Mouse (Mus musculus): ENCODE data around the gene Hbb-bh1. TPM values are rescaled to one million over a fixed set of nuclear protein-coding genes. Genes with fewer than 3 reads are reported as not detected.
"Not testable (repeated sequence)": the region's sequence is repeated elsewhere in the genome, so short reads cannot be mapped to it uniquely, and the experiment has no call there.

The Hbb-bh1 gene
- polyA plus RNA-seq, 1 experiment from 2014 or later: 2.2 TPM

GRCm38 (mm10) chr7:103815085-103815484 is 27.9 kb downstream of the Hbb-bh1 start:
- not testable (repeated sequence) for H3K4me2 ChIP-seq (ENCODE audit: low read depth, low read length); H3K9me3 ChIP-seq (ENCODE audit: control insufficient read depth, low read length); H3K9ac ChIP-seq (ENCODE audit: low read length); H3K4me3 ChIP-seq (ENCODE audit: low read length); H3K4me1 ChIP-seq (replicated peaks; ENCODE audit: control insufficient read depth, insufficient read depth, low read length); H3K36me3 ChIP-seq (ENCODE audit: control insufficient read depth, insufficient read depth, low read length); H3K27ac ChIP-seq (ENCODE audit: low read length); ATAC-seq (ENCODE audit: low read depth); H3K27me3 ChIP-seq (ENCODE audit: control insufficient read depth, insufficient read depth, low read depth, low read length)
- WGBS: no CpG with 5 or more reads among the region's 2 CpGs

- no peak within 1 kb of the TSS for H3K4me2 ChIP-seq (ENCODE audit: low read depth, low read length)
- H3K9ac ChIP-seq (ENCODE audit: low read length): no peak within 1 kb of the TSS
- no peaks in the 10 kb centered on the region for H3K4me1 ChIP-seq (replicated peaks; ENCODE audit: control insufficient read depth, insufficient read depth, low read length)
- 82% methylated on average over 3 of the region's 3 CpGs for WGBS
- no peaks in the 10 kb centered on the region for H3K9me3 ChIP-seq (ENCODE audit: control insufficient read depth, low read length)
- H3K4me3 ChIP-seq (ENCODE audit: low read length): no peak within 1 kb of the TSS
- no peaks in the 10 kb centered on the region for H3K27me3 ChIP-seq (ENCODE audit: control insufficient read depth, insufficient read depth, low read depth, low read length)
- H3K27ac ChIP-seq (ENCODE audit: low read length): no peak within 1 kb of the TSS
- H3K36me3 ChIP-seq (ENCODE audit: control insufficient read depth, insufficient read depth, low read length): no peaks in the 10 kb centered on the region
- ATAC-seq (ENCODE audit: low read depth): no peak
These were observed 29.2 kb downstream of the Hbb-bh1 start, which contains the start of gene Hbb-bt for GRCm38 (mm10) chr7:103813766-103814165. TSS of gene Hbb-bt (minus strand) at chr7:103813996.

DNA sequence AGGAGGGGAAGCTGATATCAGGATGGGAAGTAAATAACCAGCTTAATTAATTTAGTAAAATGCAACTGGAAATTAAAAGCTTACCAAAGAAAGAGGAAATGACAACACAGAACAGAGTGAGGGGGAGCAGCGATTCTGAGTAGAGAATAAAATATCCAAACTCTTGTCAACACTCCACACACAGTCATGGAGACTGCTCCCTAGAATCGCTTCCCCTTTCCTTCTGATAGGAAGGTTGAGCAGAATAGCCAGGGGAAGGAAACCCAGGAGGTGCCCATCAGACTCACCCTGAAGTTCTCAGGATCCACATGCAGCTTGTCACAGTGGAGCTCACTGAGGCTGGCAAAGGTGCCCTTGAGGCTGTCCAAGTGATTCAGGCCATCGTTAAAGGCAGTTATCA is 29.8 kb downstream of the Hbb-bh1 start:
- H3K27ac ChIP-seq (ENCODE audit: low read length); H3K27me3 ChIP-seq (ENCODE audit: control insufficient read depth, insufficient read depth, low read depth, low read length); H3K36me3 ChIP-seq (ENCODE audit: control insufficient read depth, insufficient read depth, low read length); ATAC-seq (ENCODE audit: low read depth); H3K4me1 ChIP-seq (replicated peaks; ENCODE audit: control insufficient read depth, insufficient read depth, low read length); H3K9me3 ChIP-seq (ENCODE audit: control insufficient read depth, low read length); H3K4me2 ChIP-seq (ENCODE audit: low read depth, low read length); H3K4me3 ChIP-seq (ENCODE audit: low read length); H3K9ac ChIP-seq (ENCODE audit: low read length): not testable (repeated sequence)
- no CpG with 5 or more reads among the region's 3 CpGs for WGBS

DNA sequence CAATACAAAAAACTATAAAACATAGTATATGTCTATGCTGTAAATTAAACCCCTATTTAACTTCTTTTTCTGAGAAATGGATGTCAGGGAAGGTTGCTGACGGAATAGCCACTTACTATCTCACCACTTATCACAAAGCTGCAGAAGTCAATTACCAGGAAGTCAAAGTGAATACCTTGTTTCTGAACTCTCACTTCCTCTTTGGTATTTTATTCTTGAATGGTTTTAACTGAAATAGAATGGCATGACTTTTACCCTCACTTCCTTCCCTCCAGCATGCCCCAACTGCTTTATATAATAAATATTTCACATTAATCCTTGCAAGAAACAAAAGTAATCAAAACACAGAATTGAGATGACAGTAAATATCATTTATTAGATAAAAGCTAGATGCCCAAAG is 30.8 kb downstream of the Hbb-bh1 start:
- H3K36me3 ChIP-seq (ENCODE audit: control insufficient read depth, insufficient read depth, low read length): no peaks in the 10 kb centered on the region
- no peak for ATAC-seq (ENCODE audit: low read depth)
- H3K4me2 ChIP-seq (ENCODE audit: low read depth, low read length): no peak overlapping the region
- H3K4me1 ChIP-seq (replicated peaks; ENCODE audit: control insufficient read depth, insufficient read depth, low read length): no peaks in the 10 kb centered on the region
- no peak overlapping the region for H3K27ac ChIP-seq (ENCODE audit: low read length)
- no peaks in the 10 kb centered on the region for H3K9me3 ChIP-seq (ENCODE audit: control insufficient read depth, low read length)
- H3K4me3 ChIP-seq (ENCODE audit: low read length): no peak overlapping the region
- WGBS: 50% methylated on average over 1 of the region's 1 CpGs
- no peaks in the 10 kb centered on the region for H3K27me3 ChIP-seq (ENCODE audit: control insufficient read depth, insufficient read depth, low read depth, low read length)
- no peak overlapping the region for H3K9ac ChIP-seq (ENCODE audit: low read length)

DNA sequence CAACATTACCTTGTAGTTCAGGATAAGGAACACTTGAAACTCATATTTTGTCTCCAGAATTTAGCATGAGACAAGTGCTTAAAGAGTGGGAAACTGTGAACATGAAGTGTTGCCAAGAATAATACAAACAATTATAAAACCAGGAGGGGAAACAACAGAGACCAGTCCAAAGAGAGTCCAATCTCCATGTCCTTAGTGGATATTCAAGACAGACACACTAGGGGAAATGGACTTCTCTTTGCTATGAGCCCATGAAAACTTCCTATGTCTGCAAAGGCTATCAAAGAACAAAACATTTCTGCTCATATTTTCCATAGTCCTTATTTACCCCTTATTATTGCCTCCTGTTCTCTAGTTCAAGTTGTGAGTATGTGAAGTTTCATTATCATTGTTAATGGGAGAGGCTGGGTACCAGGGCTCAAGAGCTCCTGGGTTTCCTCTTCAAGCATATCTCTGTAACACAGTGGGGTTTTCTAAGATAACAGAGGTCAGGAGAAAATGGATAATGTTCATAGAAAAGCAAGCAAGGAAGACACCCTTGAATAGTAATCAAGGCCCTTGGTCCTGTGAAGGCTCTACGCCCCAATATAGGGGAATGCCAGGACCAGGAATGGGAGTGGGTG is 31.6 kb downstream of the Hbb-bh1 start:
- H3K4me1 ChIP-seq (replicated peaks; ENCODE audit: control insufficient read depth, insufficient read depth, low read length): no peaks in the 10 kb centered on the region
- H3K9me3 ChIP-seq (ENCODE audit: control insufficient read depth, low read length): no peaks in the 10 kb centered on the region
- no peak overlapping the region for H3K9ac ChIP-seq (ENCODE audit: low read length)
- no peak overlapping the region for H3K4me3 ChIP-seq (ENCODE audit: low read length)
- H3K36me3 ChIP-seq (ENCODE audit: control insufficient read depth, insufficient read depth, low read length): no peaks in the 10 kb centered on the region
- no peak overlapping the region for H3K27ac ChIP-seq (ENCODE audit: low read length)
- H3K4me2 ChIP-seq (ENCODE audit: low read depth, low read length): no peak overlapping the region
- 83% methylated on average over 1 of the region's 1 CpGs for WGBS
- no peaks in the 10 kb centered on the region for H3K27me3 ChIP-seq (ENCODE audit: control insufficient read depth, insufficient read depth, low read depth, low read length)
- no peak for ATAC-seq (ENCODE audit: low read depth)

GRCm38 (mm10) chr7:103810746-103811145 is 32.2 kb downstream of the Hbb-bh1 start:
- WGBS: 69% methylated on average over 3 of the region's 3 CpGs
- Histone ChIP-seq H3K4me3 (ENCODE audit: low read length) (no peak overlapping the region), H3K27ac (ENCODE audit: low read length) (no peak overlapping the region), H3K36me3 (ENCODE audit: control insufficient read depth, insufficient read depth, low read length) (no peaks in the 10 kb centered on the region), H3K9me3 (ENCODE audit: control insufficient read depth, low read length) (no peaks in the 10 kb centered on the region), H3K4me2 (ENCODE audit: low read depth, low read length) (no peak overlapping the region), H3K4me1 (replicated peaks; ENCODE audit: control insufficient read depth, insufficient read depth, low read length) (no peaks in the 10 kb centered on the region), H3K27me3 (ENCODE audit: control insufficient read depth, insufficient read depth, low read depth, low read length) (no peaks in the 10 kb centered on the region), H3K9ac (ENCODE audit: low read length) (no peak overlapping the region)
- ATAC-seq (ENCODE audit: low read depth): no peak

DNA sequence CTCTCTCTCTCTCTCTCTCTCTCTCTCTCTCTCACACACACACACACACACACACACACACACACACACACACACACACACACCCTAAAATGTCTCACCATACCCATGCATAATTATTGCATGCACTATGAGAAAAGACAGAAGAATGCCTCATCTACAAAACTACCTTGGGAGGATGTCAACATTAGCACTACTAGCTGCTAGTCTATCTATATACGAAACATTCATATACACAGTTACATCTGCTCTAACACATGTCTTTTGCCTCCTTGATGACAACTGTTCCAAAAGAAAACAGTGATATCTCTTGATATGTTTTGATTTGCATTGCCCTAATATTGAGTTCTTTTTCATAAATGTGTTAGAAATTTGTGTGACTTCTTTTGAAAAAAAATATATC is 32.7 kb downstream of the Hbb-bh1 start:
- H3K4me3 ChIP-seq (ENCODE audit: low read length): no peak overlapping the region
- H3K36me3 ChIP-seq (ENCODE audit: control insufficient read depth, insufficient read depth, low read length): no peaks in the 10 kb centered on the region
- WGBS: 63% methylated on average over 1 of the region's 1 CpGs
- ATAC-seq (ENCODE audit: low read depth): no peak
- H3K9ac ChIP-seq (ENCODE audit: low read length): no peak overlapping the region
- no peak overlapping the region for H3K4me2 ChIP-seq (ENCODE audit: low read depth, low read length)
- H3K27me3 ChIP-seq (ENCODE audit: control insufficient read depth, insufficient read depth, low read depth, low read length): no peaks in the 10 kb centered on the region
- no peaks in the 10 kb centered on the region for H3K9me3 ChIP-seq (ENCODE audit: control insufficient read depth, low read length)
- H3K4me1 ChIP-seq (replicated peaks; ENCODE audit: control insufficient read depth, insufficient read depth, low read length): no peaks in the 10 kb centered on the region
- H3K27ac ChIP-seq (ENCODE audit: low read length): no peak overlapping the region

- no peaks in the 10 kb centered on the region for H3K9me3 ChIP-seq (ENCODE audit: control insufficient read depth, low read length)
- no peak overlapping the region for H3K9ac ChIP-seq (ENCODE audit: low read length)
- no peak for ATAC-seq (ENCODE audit: low read depth)
- 65% methylated on average over 1 of the region's 1 CpGs for WGBS
- no peaks in the 10 kb centered on the region for H3K4me1 ChIP-seq (replicated peaks; ENCODE audit: control insufficient read depth, insufficient read depth, low read length)
- no peak overlapping the region for H3K4me2 ChIP-seq (ENCODE audit: low read depth, low read length)
- H3K36me3 ChIP-seq (ENCODE audit: control insufficient read depth, insufficient read depth, low read length): no peaks in the 10 kb centered on the region
- H3K4me3 ChIP-seq (ENCODE audit: low read length): no peak overlapping the region
- no peak overlapping the region for H3K27ac ChIP-seq (ENCODE audit: low read length)
- no peaks in the 10 kb centered on the region for H3K27me3 ChIP-seq (ENCODE audit: control insufficient read depth, insufficient read depth, low read depth, low read length)
These were observed 33.2 kb downstream of the Hbb-bh1 start for GRCm38 (mm10) chr7:103809801-103810155.

GRCm38 (mm10) chr7:103808971-103809800 is 33.8 kb downstream of the Hbb-bh1 start:
- Histone ChIP-seq H3K36me3 (ENCODE audit: control insufficient read depth, insufficient read depth, low read length) (no peaks in the 10 kb centered on the region), H3K9ac (ENCODE audit: low read length) (no peak overlapping the region), H3K4me3 (ENCODE audit: low read length) (no peak overlapping the region), H3K9me3 (ENCODE audit: control insufficient read depth, low read length) (no peaks in the 10 kb centered on the region), H3K27me3 (ENCODE audit: control insufficient read depth, insufficient read depth, low read depth, low read length) (no peaks in the 10 kb centered on the region), H3K4me1 (replicated peaks; ENCODE audit: control insufficient read depth, insufficient read depth, low read length) (no peaks in the 10 kb centered on the region), H3K4me2 (ENCODE audit: low read depth, low read length) (no peak overlapping the region), H3K27ac (ENCODE audit: low read length) (no peak overlapping the region)
- WGBS: 33% methylated on average over 5 of the region's 5 CpGs
- ATAC-seq (ENCODE audit: low read depth): no peak
